ENCODE assay signal across 22 mouse cellular contexts in genomic region chr5:114218771-114219170, GRCm38 (mm10). TPM values are rescaled to one million over a fixed set of nuclear protein-coding genes. Genes with fewer than 3 reads are reported as not detected.
"Had no signal": no experiment of that assay in that cellular context is flagged by ENCODE, and none has a peak within 500 bp of the region (broad histone marks: within the 10 kb centered on the region; RNA-seq: fewer than 3 reads in every experiment).

No protein-coding gene starts in this region.

- H3K9ac ChIP-seq: neural tube, embryonic 13.5 days; neural tube, embryonic 15.5 days; stomach, embryonic 15.5 days had no signal

- H3K4me3 ChIP-seq: neural tube, embryonic 13.5 days; neural tube, embryonic 15.5 days; stomach, embryonic 15.5 days had no signal

- H3K4me2 ChIP-seq: neural tube, embryonic 13.5 days; neural tube, embryonic 15.5 days; stomach, embryonic 15.5 days had no signal

- H3K9me3 ChIP-seq: neural tube, embryonic 13.5 days; neural tube, embryonic 15.5 days; stomach, embryonic 15.5 days had no signal

- H3K27ac ChIP-seq: neural tube, embryonic 13.5 days; neural tube, embryonic 15.5 days; stomach, embryonic 15.5 days; stomach, postnatal 0 days had no signal

- DNase-seq: retina, postnatal 1 day; right cerebral cortex, adult 18-20 months; right cerebral cortex, postnatal 14 days; right cerebral cortex, postnatal 25 days; right cerebral cortex, postnatal 4 days; spleen, adult 18-20 months; thymus, adult 18-20 months; thymus, adult 2 months; thymus, postnatal 14 days; thymus, postnatal 25 days; thymus, postnatal 36 days; thymus, postnatal 4 days had no signal

- H3K36me3 ChIP-seq: neural tube, embryonic 13.5 days; neural tube, embryonic 15.5 days; stomach, embryonic 15.5 days had no signal

- H3K4me1 ChIP-seq: neural tube, embryonic 13.5 days; neural tube, embryonic 15.5 days; stomach, embryonic 15.5 days had no signal

- H3K27me3 ChIP-seq: neural tube, embryonic 13.5 days; neural tube, embryonic 15.5 days; stomach, embryonic 15.5 days had no signal

RNA-seq across cellular contexts. Expression of gene Foxn4, which starts 54.8 kb away (rescaled TPM):
- total RNA-seq: neutrophil, adult 5-6 weeks had no signal
- polyA plus RNA-seq: neural tube, embryonic 14.5 days; neural tube, embryonic 15.5 days; small intestine, adult 2 months; spleen, adult 2 months; stomach, embryonic 14.5 days; stomach, embryonic 15.5 days; stomach, postnatal 0 days; urinary bladder, adult 2 months had no signal
